In genomic region chr2:121036733-121037341, GRCm38 (mm10) we compare ENCODE assay signal across 14 mouse cellular contexts. TPM values are rescaled to one million over a fixed set of nuclear protein-coding genes. Genes with fewer than 3 reads are reported as not detected.
DNase-seq lines count a peak whose midpoint lies in the region; ATAC-seq and TF ChIP-seq lines count a peak whose summit lies in the region.
"Had no signal": no experiment of that assay in that cellular context is flagged by ENCODE, and none has a peak within 500 bp of the region (broad histone marks: within the 10 kb centered on the region; RNA-seq: fewer than 3 reads in every experiment).

Gene Epb42, minus strand, starts transcription at chr2:121037072.

- no peaks in the 10 kb centered on the region for H3K4me1 ChIP-seq in lung, postnatal 0 days (ENCODE audit: insufficient read depth, low read depth, low read length)
- peaks cover 53% of the 10 kb centered on the region for H3K4me1 ChIP-seq in liver, embryonic 13.5 days (replicated peaks)
- no peaks in the 10 kb centered on the region for H3K4me1 ChIP-seq in stomach, embryonic 16.5 days (ENCODE audit: control insufficient read depth, insufficient read depth, low read length)

- no peak within 1 kb of the TSS for H3K27ac ChIP-seq in lung, postnatal 0 days (ENCODE audit: low read length)
- peak within 1 kb of the TSS; percentile 100 for H3K27ac ChIP-seq in liver, embryonic 13.5 days
- no peak within 1 kb of the TSS for H3K27ac ChIP-seq in stomach, embryonic 16.5 days (ENCODE audit: low read length)

- no peaks in the 10 kb centered on the region for H3K27me3 ChIP-seq in lung, postnatal 0 days (replicated peaks; ENCODE audit: insufficient read depth, low read length)
- H3K27me3 ChIP-seq in liver, embryonic 13.5 days: no peaks in the 10 kb centered on the region
- H3K27me3 ChIP-seq in stomach, embryonic 16.5 days (ENCODE audit: control insufficient read depth, insufficient read depth, low read length): no peaks in the 10 kb centered on the region

- TF ChIP-seq CTCF in lung, postnatal 0 days (IDR thresholded peaks at IDR 0.05): no peak

- peak; percentile 15 for DNase-seq in embryo, embryonic 10 days (ENCODE audit: low spot score)
- no peak for DNase-seq in embryo, embryonic 10.5 days (ENCODE audit: low spot score)
- no peak for DNase-seq in lung, postnatal 0 days (ENCODE audit: low spot score)
- DNase-seq in lung, postnatal 36 days: no peak
- DNase-seq in liver, embryonic 13.5 days: peak; percentile 88
- DNase-seq in left cerebral cortex, adult 8-10 months (ENCODE audit: low spot score in 2 of 2): no peak
- DNase-seq in thymus, postnatal 0 days (ENCODE audit: low spot score): no peak
- DNase-seq: adrenal gland, postnatal 10 days; cerebellum, postnatal 25 days; gastrocnemius, postnatal 36 days; lung, adult 2 months; thymus, postnatal 4 days had no signal

- no peak within 1 kb of the TSS for H3K4me2 ChIP-seq in lung, postnatal 0 days (replicated peaks; ENCODE audit: low read depth, low read length)
- peak within 1 kb of the TSS; percentile 76 for H3K4me2 ChIP-seq in liver, embryonic 13.5 days
- H3K4me2 ChIP-seq in stomach, embryonic 16.5 days (ENCODE audit: low read depth, low read length): no peak within 1 kb of the TSS

- 28% methylated on average over 5 of the region's 5 CpGs for WGBS in lung, postnatal 0 days
- 6% methylated on average over 5 of the region's 5 CpGs for WGBS in liver, embryonic 13.5 days (ENCODE audit: insufficient replicate concordance)
- 40% methylated on average over 5 of the region's 5 CpGs for WGBS in stomach, embryonic 16.5 days

- H3K9ac ChIP-seq in lung, postnatal 0 days (replicated peaks; ENCODE audit: low read depth): no peak within 1 kb of the TSS
- H3K9ac ChIP-seq in liver, embryonic 13.5 days: peak within 1 kb of the TSS; percentile 91
- H3K9ac ChIP-seq in stomach, embryonic 16.5 days (ENCODE audit: low read length): no peak within 1 kb of the TSS

- no peaks in the 10 kb centered on the region for H3K9me3 ChIP-seq in lung, postnatal 0 days (ENCODE audit: low read length)
- no peaks in the 10 kb centered on the region for H3K9me3 ChIP-seq in liver, embryonic 13.5 days (replicated peaks)
- no peaks in the 10 kb centered on the region for H3K9me3 ChIP-seq in stomach, embryonic 16.5 days (replicated peaks; ENCODE audit: control insufficient read depth, low read length)

- H3K36me3 ChIP-seq in lung, postnatal 0 days (ENCODE audit: insufficient read depth, low read length): no peaks in the 10 kb centered on the region
- peaks cover 39% of the 10 kb centered on the region for H3K36me3 ChIP-seq in liver, embryonic 13.5 days
- no peaks in the 10 kb centered on the region for H3K36me3 ChIP-seq in stomach, embryonic 16.5 days (ENCODE audit: control insufficient read depth, insufficient read depth, low read length)

- no peak within 1 kb of the TSS for H3K4me3 ChIP-seq in lung, postnatal 0 days (ENCODE audit: low read depth, low read length)
- H3K4me3 ChIP-seq in liver, embryonic 13.5 days (replicated peaks): peak within 1 kb of the TSS; percentile 77
- no peak within 1 kb of the TSS; the same call in 1 of the 2 replicates for H3K4me3 ChIP-seq in stomach, embryonic 16.5 days (replicated peaks; ENCODE audit: low read length)

- peak; percentile 65 for ATAC-seq in lung, postnatal 0 days
- peak; percentile 99 for ATAC-seq in liver, embryonic 13.5 days (ENCODE audit: low read depth)
- peak; percentile 78 for ATAC-seq in stomach, embryonic 16.5 days (ENCODE audit: insufficient read depth, low FRiP score)
- ATAC-seq: forebrain, embryonic 14.5 days had no signal

- no peak for TF ChIP-seq EP300 in lung, postnatal 0 days (IDR thresholded peaks at IDR 0.05)

RNA-seq across cellular contexts. Expression of gene Epb42, which starts in this region (rescaled TPM):
- polyA plus RNA-seq in lung, postnatal 0 days (2015; fragmentation: Nextera tagmentation; extraction: Ambion mirVana): 1.4 and 2.3 TPM in 2 replicates
- 136 and 159 TPM in 2 replicates for polyA plus RNA-seq in liver, embryonic 13.5 days (2015; fragmentation: Nextera tagmentation; extraction: Ambion mirVana)
- polyA plus RNA-seq in stomach, embryonic 16.5 days (2015; fragmentation: Nextera tagmentation; extraction: Ambion mirVana): 6.5 and 8.0 TPM in 2 replicates
- not detected for total RNA-seq in left cerebral cortex, adult 8-10 months (2022)
- polyA plus RNA-seq in thymus, postnatal 0 days (2015; fragmentation: Nextera tagmentation; extraction: Ambion mirVana): 0.30 and 0.46 TPM in 2 replicates
- total RNA-seq: gastrocnemius, postnatal 36 days had no signal

Comparison
In these comparisons a context has a peak if more than half of its experiments do, and no peak if none do; other contexts are left out.
1. RNA of gene Epb42 (polyA plus RNA-seq): 136 to 159 TPM in liver, embryonic 13.5 days; 6.5 to 8.0 TPM in stomach, embryonic 16.5 days, 1.4 to 2.3 TPM in lung, postnatal 0 days and 0.30 to 0.46 TPM in thymus, postnatal 0 days; every median in the first group is over 10 times any median in the second.
2. DNase-seq: peak in embryo, embryonic 10 days (single experiment) and liver, embryonic 13.5 days (single experiment); none in embryo, embryonic 10.5 days (single experiment), lung, postnatal 0 days (single experiment), lung, postnatal 36 days (single experiment), left cerebral cortex, adult 8-10 months (0 of 2) and thymus, postnatal 0 days (single experiment).
3. Peak in every context shown above with its lines, with median percentiles within 50 percentile points of each other: ATAC-seq.